In the genomic region with DNA sequence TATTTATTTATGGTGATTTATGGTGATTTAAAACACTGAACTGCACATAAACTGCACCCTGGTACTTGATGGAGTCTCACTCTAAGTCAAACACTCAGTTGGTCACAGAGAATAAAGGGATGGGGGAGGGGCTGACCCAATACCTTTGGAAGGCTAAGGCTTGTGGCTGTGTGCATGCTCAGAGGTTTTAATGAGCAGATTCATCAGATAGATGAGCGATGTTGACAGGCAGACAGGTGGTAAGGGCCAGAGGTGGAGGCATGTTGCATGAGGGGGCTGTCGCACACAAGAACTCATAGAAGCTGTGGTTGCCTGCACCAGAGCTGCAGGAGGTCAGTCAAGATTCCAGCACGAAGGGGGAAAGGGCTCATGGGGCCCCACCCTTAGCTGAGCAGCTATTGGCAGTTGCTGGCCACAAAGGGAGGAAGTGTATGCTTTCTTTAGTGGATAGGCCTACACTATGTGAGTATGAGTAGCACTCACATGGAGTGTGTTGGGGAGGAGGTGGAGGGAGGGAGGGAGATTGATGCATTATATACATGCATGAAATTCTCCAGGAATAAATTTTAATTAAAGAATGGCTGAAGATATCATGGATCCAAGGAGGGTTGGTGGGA, we compare ENCODE assay signal across 15 mouse cellular contexts. TPM values are rescaled to one million over a fixed set of nuclear protein-coding genes. Genes with fewer than 3 reads are reported as not detected.
DNase-seq lines count a peak whose midpoint lies in the region; ATAC-seq and TF ChIP-seq lines count a peak whose summit lies in the region.
"Had no signal": no experiment of that assay in that cellular context is flagged by ENCODE, and none has a peak within 500 bp of the region (broad histone marks: within the 10 kb centered on the region; RNA-seq: fewer than 3 reads in every experiment).

No protein-coding gene starts in this region.

- no peak overlapping the region for H3K9ac ChIP-seq in hindbrain, postnatal 0 days (replicated peaks; ENCODE audit: low read length)
- H3K9ac ChIP-seq in midbrain, embryonic 12.5 days (replicated peaks) = no peak overlapping the region
- H3K9ac ChIP-seq: limb, embryonic 15.5 days had no signal

- in situ Hi-C loops in Patski (cut with MboI; ENCODE audit: low pct_unique_long_range_greater_than_20kb) = no loop called here

- 0 out of 2 replicates have a peak overlapping the region, but pooled peaks have one; percentile 57 for H3K27ac ChIP-seq in hindbrain, embryonic 10.5 days
- no peak overlapping the region for H3K27ac ChIP-seq in hindbrain, postnatal 0 days
- peak overlapping the region; percentile 67 for H3K27ac ChIP-seq in midbrain, embryonic 12.5 days (replicated peaks)
- H3K27ac ChIP-seq: limb, embryonic 15.5 days had no signal

- H3K4me1 ChIP-seq in hindbrain, embryonic 10.5 days (replicated peaks) = peaks cover 21% of the 10 kb centered on the region
- no peaks in the 10 kb centered on the region for H3K4me1 ChIP-seq in hindbrain, postnatal 0 days (ENCODE audit: insufficient read depth, low read length)
- H3K4me1 ChIP-seq in midbrain, embryonic 12.5 days = peaks cover 14% of the 10 kb centered on the region; the same call in 1 of the 2 replicates

- no peaks in the 10 kb centered on the region for H3K27me3 ChIP-seq in hindbrain, embryonic 10.5 days (ENCODE audit: insufficient read depth, poor library complexity, severe bottlenecking)
- no peaks in the 10 kb centered on the region for H3K27me3 ChIP-seq in hindbrain, postnatal 0 days (ENCODE audit: insufficient read depth, low read length)
- no peaks in the 10 kb centered on the region for H3K27me3 ChIP-seq in Patski
- no peaks in the 10 kb centered on the region for H3K27me3 ChIP-seq in midbrain, embryonic 12.5 days
- H3K27me3 ChIP-seq: limb, embryonic 15.5 days had no signal

- no peak for DNase-seq in hindbrain, embryonic 10.5 days (ENCODE audit: low spot score)
- DNase-seq in hindbrain, postnatal 0 days (ENCODE audit: low spot score) = no peak
- peak; percentile 37 for DNase-seq in Patski (ENCODE audit: low read depth, low spot score)
- DNase-seq in gastrocnemius, postnatal 4 days (ENCODE audit: low spot score in 2 of 2) = no peak
- no peak for DNase-seq in heart, postnatal 36 days
- DNase-seq: adrenal gland, postnatal 25 days; cerebellum, adult 11 months; kidney, postnatal 14 days; lung, postnatal 14 days; right cerebral cortex, postnatal 4 days had no signal

- TF ChIP-seq CTCF in hindbrain, postnatal 0 days (IDR thresholded peaks at IDR 0.05; ENCODE audit: low read depth) = no peak
- no peak for TF ChIP-seq CTCF in Patski (IDR thresholded peaks at IDR 0.05)

- H3K4me2 ChIP-seq in hindbrain, postnatal 0 days (ENCODE audit: low read depth, low read length) = no peak overlapping the region
- no peak overlapping the region for H3K4me2 ChIP-seq in midbrain, embryonic 12.5 days (replicated peaks)
- H3K4me2 ChIP-seq: limb, embryonic 15.5 days had no signal

- no peak for ATAC-seq in hindbrain, postnatal 0 days
- ATAC-seq in Patski = peak; percentile 19
- peak; percentile 38 for ATAC-seq in granulocyte monocyte progenitor cell, adult 5-6 weeks (replicated peaks; ENCODE audit: poor library complexity, severe bottlenecking)
- ATAC-seq in midbrain, embryonic 12.5 days (ENCODE audit: low FRiP score, low read depth) = peak; percentile 80
- ATAC-seq in CD4-positive, CD25-positive, alpha-beta regulatory T cell, adult 4 months = no peak

- 65% methylated on average over 3 of the region's 3 CpGs for WGBS in hindbrain, embryonic 10.5 days
- 60% methylated on average over 3 of the region's 3 CpGs for WGBS in hindbrain, postnatal 0 days
- 65% methylated on average over 3 of the region's 3 CpGs for WGBS in midbrain, embryonic 12.5 days

- no peak overlapping the region for H3K4me3 ChIP-seq in hindbrain, embryonic 10.5 days
- no peak overlapping the region for H3K4me3 ChIP-seq in hindbrain, postnatal 0 days (ENCODE audit: low read length)
- no peak overlapping the region for H3K4me3 ChIP-seq in midbrain, embryonic 12.5 days
- H3K4me3 ChIP-seq: limb, embryonic 15.5 days had no signal

- 0 out of 2 replicates have a peak, but pooled peaks cover 4% of the 10 kb centered on the region for H3K36me3 ChIP-seq in hindbrain, embryonic 10.5 days
- no peaks in the 10 kb centered on the region for H3K36me3 ChIP-seq in hindbrain, postnatal 0 days (ENCODE audit: insufficient read depth, low read length)
- H3K36me3 ChIP-seq in midbrain, embryonic 12.5 days = no peaks in the 10 kb centered on the region
- H3K36me3 ChIP-seq: limb, embryonic 15.5 days had no signal

- CTCF ChIA-PET in Patski (lab: Charles Lee) = no interaction called here

- intact Hi-C loops in heart, postnatal 36 days (cut with DNase I) = no loop called here

- POLR2A ChIA-PET in Patski (lab: Charles Lee) = no interaction called here

- H3K9me3 ChIP-seq in hindbrain, embryonic 10.5 days = no peaks in the 10 kb centered on the region
- H3K9me3 ChIP-seq in hindbrain, postnatal 0 days (ENCODE audit: low read length) = no peaks in the 10 kb centered on the region
- no peaks in the 10 kb centered on the region for H3K9me3 ChIP-seq in midbrain, embryonic 12.5 days
- H3K9me3 ChIP-seq: limb, embryonic 15.5 days had no signal

RNA-seq across cellular contexts. Expression of a gene that starts 52.1 kb away (rescaled TPM):
- 0.07 and 0.11 TPM in 2 replicates for polyA plus RNA-seq in hindbrain, embryonic 10.5 days (2016; fragmentation: Nextera tagmentation; extraction: Ambion mirVana)
- not detected in 2 replicates for total RNA-seq in hindbrain, postnatal 0 days (2014; rRNA removed)
- polyA plus RNA-seq in hindbrain, postnatal 0 days (2015; fragmentation: Nextera tagmentation; extraction: Ambion mirVana) = 0.28 and 0.30 TPM in 2 replicates
- 0.04 TPM for polyA plus RNA-seq in Patski (2021)
- total RNA-seq in granulocyte monocyte progenitor cell, adult 5-6 weeks (2014; fragmentation: Nextera tagmentation) = not detected in 2 replicates
- total RNA-seq in granulocyte monocyte progenitor cell, adult 5-6 weeks (2017) = not detected in 2 replicates
- polyA plus RNA-seq in midbrain, embryonic 12.5 days (2016; fragmentation: Nextera tagmentation; extraction: Ambion mirVana) = not detected in 2 replicates
- not detected for total RNA-seq in gastrocnemius, postnatal 4 days (2021)
- not detected for polyA plus RNA-seq in CD4-positive, CD25-positive, alpha-beta regulatory T cell, adult 4 months (2017; shearing (Covaris generic))
- under 1 TPM in 1 of 2 experiments, not detected in 1; 0.28 TPM for total RNA-seq in heart, postnatal 36 days (2021)
- total RNA-seq: adrenal gland, postnatal 25 days had no signal
- polyA plus RNA-seq: gonadal fat pad, adult 2 months had no signal

Comparison
In these comparisons a context has a peak if more than half of its experiments do, and no peak if none do; other contexts are left out.
1. ATAC-seq: peak in Patski (single experiment), granulocyte monocyte progenitor cell, adult 5-6 weeks (single experiment) and midbrain, embryonic 12.5 days (single experiment); none in hindbrain, postnatal 0 days (single experiment) and CD4-positive, CD25-positive, alpha-beta regulatory T cell, adult 4 months (single experiment).